Mouse (Mus musculus): ENCODE measurements at regions not wholly inside any gene's neighbourhood (a gene's known extent, or its start where the extent isn't known, plus 50 kb on each side); places are given as distances from the start of the nearest gene placed in this dataset.

GRCm38 (mm10) chr6:6357477-6357876 is 140.5 kb upstream of the Slc25a13 start:
- TF ChIP-seq GATA1 (IDR thresholded peaks at IDR 0.05; ENCODE audit: borderline replicate concordance, low read length) (no peak), FLI1 (IDR thresholded peaks at IDR 0.05; ENCODE audit: low read length) (no peak)

All from megakaryocyte, embryonic 14.5 days (primary cell).